Mouse (Mus musculus) ovary, postnatal 36 days (tissue): ENCODE measurements around the gene Mtcl1.

ENCODE experiments used
- DNase-seq: peaks from one replicate; pipeline ENCODE4 v3.0.0; 2022; ENCODE audit warnings: low spot score, mixed read lengths

Gene Mtcl1

GRCm38 (mm10) chr17:66362287-66363016 is 87.1 kb downstream of the Mtcl1 start:
- no peak for DNase-seq

- no peak for DNase-seq
Measured at GRCm38 (mm10) chr17:66358026-66358978, 91.2 kb downstream of the Mtcl1 start.

GRCm38 (mm10) chr17:66357171-66358025 is 92.2 kb downstream of the Mtcl1 start:
- DNase-seq: no peak

GRCm38 (mm10) chr17:66353907-66354306 is 95.6 kb downstream of the Mtcl1 start:
- no peak for DNase-seq

- no peak for DNase-seq
Measured at GRCm38 (mm10) chr17:66352847-66353643, 96.5 kb downstream of the Mtcl1 start.

- no peak for DNase-seq
Measured at GRCm38 (mm10) chr17:66352219-66352618, 97.3 kb downstream of the Mtcl1 start.

- DNase-seq: no peak
Measured at GRCm38 (mm10) chr17:66350689-66351088, 98.9 kb downstream of the Mtcl1 start.

GRCm38 (mm10) chr17:66350127-66350526 is 99.4 kb downstream of the Mtcl1 start:
- no peak for DNase-seq

GRCm38 (mm10) chr17:66346378-66346777 is 103.2 kb downstream of the Mtcl1 start:
- DNase-seq: no peak

- no peak for DNase-seq
Measured at GRCm38 (mm10) chr17:66345680-66346079, 103.9 kb downstream of the Mtcl1 start.

- DNase-seq: no peak
Measured at GRCm38 (mm10) chr17:66342932-66343331, 106.6 kb downstream of the Mtcl1 start.

- no peak for DNase-seq
Measured at GRCm38 (mm10) chr17:66341670-66342069, 107.9 kb downstream of the Mtcl1 start.

- no peak for DNase-seq
Measured at GRCm38 (mm10) chr17:66340798-66341197, 108.8 kb downstream of the Mtcl1 start.

GRCm38 (mm10) chr17:66337929-66338328 is 111.6 kb downstream of the Mtcl1 start:
- no peak for DNase-seq

GRCm38 (mm10) chr17:66335568-66335967 is 114.0 kb downstream of the Mtcl1 start:
- DNase-seq: no peak

GRCm38 (mm10) chr17:66334894-66335293 is 114.7 kb downstream of the Mtcl1 start:
- DNase-seq: no peak

GRCm38 (mm10) chr17:66331207-66331606 is 118.3 kb downstream of the Mtcl1 start:
- DNase-seq: no peak

- DNase-seq: no peak
Measured at GRCm38 (mm10) chr17:66326552-66327045, 123.0 kb downstream of the Mtcl1 start.

GRCm38 (mm10) chr17:66326204-66326545 is 123.4 kb downstream of the Mtcl1 start:
- no peak for DNase-seq

- DNase-seq: no peak
Measured at GRCm38 (mm10) chr17:66325440-66326203, 123.9 kb downstream of the Mtcl1 start.
